Mouse (Mus musculus): Measurements from ENCODE around the gene Gli1.

DNA sequence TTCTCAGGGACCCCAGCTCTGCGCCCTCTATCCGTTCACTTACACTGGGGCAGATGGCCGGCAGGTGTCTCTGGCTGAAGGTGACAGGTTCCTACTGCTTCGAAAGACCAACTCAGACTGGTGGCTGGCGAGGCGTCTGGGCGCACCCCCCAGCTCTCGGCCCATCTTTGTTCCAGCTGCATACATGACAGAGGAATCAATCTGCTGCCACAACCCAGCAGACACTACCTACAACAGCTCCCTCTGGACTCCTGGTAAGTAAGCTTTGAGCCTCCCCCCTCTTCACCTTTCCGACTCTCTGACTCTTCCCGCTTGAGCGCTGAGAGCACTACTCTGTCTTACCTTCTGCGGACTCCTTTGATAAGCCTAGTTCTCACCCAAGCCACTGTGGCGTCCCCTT lies 19.6 kb downstream of the Gli1 start:
- TF ChIP-seq POLR2A (IDR thresholded peaks at IDR 0.05; ENCODE audit: low read depth, low read length) (no peak), CTCF (IDR thresholded peaks at IDR 0.05; ENCODE audit: extremely low read depth, insufficient read length, insufficient replicate concordance, low read depth, low read length) (no peak)

All from small intestine, adult 2 months (tissue).